Mouse (Mus musculus): ENCODE results near the gene Ceacam18. TPM values are rescaled to one million over a fixed set of nuclear protein-coding genes. Genes with fewer than 3 reads are reported as not detected.

The Ceacam18 gene
- polyA plus RNA-seq, 1 experiment = 0.13 TPM

DNA sequence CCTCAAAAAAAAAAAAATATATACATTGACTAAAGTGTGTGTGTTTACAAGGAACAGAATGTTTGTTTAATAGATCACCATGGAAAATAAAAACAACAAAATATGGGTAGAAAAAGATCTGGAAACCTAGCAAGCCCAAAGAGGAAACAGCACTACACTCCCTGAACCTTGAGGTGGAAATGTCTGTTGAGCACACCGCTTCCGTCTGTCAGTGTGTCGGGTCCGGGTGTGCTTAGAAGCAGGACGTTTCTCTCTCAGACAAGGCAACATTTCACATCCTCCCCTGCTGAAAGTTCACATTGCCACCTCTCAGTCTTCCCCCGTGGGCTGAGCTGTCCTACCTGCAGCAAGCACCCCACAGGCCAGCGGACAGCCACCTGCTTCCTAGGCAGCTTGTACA lies 11.6 kb upstream of the Ceacam18 start:
- no peak overlapping the region for H3K27ac ChIP-seq (ENCODE audit: insufficient read depth, low read length)
- TF ChIP-seq CTCF (IDR thresholded peaks at IDR 0.05; ENCODE audit: borderline replicate concordance, insufficient read depth, low read depth, low read length) (no peak), POLR2A (IDR thresholded peaks at IDR 0.05; ENCODE audit: borderline replicate concordance, insufficient read depth, low read length) (no peak)
- 84% methylated on average over 7 of the region's 7 CpGs for WGBS
- no peak for DNase-seq
- no peaks in the 10 kb centered on the region for H3K27me3 ChIP-seq (ENCODE audit: control insufficient read depth, insufficient read depth, low read length)
- no peaks in the 10 kb centered on the region for H3K4me1 ChIP-seq (ENCODE audit: control insufficient read depth, insufficient read depth, low read length)
- H3K4me3 ChIP-seq (replicated peaks; ENCODE audit: insufficient read depth, low read depth, low read length) = no peak overlapping the region

DNA sequence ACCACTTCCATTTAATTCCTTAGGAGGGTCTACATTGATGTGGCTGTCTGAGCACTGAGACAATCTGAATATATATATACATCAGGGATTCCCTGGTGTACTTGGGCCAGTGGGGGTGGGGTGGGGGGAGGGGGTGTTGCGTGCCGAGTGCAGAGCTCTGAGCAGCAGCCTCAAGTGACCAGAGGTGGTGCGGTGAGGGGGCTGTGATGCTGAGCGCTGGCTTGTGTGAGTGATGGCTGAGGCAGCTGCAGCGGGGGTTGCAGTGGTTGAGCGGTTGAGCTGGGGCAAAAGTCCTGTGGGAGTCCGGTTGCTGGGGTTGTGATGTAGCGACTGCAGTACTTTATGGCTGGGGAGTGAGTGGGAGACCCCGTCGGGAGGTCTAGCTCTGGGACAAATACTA lies 10.7 kb upstream of the Ceacam18 start:
- H3K4me3 ChIP-seq (replicated peaks; ENCODE audit: insufficient read depth, low read depth, low read length) = no peak overlapping the region
- WGBS = 10% methylated on average over 10 of the region's 10 CpGs
- no peaks in the 10 kb centered on the region for H3K27me3 ChIP-seq (ENCODE audit: control insufficient read depth, insufficient read depth, low read length)
- no peak for DNase-seq
- H3K4me1 ChIP-seq (ENCODE audit: control insufficient read depth, insufficient read depth, low read length) = no peaks in the 10 kb centered on the region
- no peak for TF ChIP-seq POLR2A (IDR thresholded peaks at IDR 0.05; ENCODE audit: borderline replicate concordance, insufficient read depth, low read length)
- no peak for TF ChIP-seq CTCF (IDR thresholded peaks at IDR 0.05; ENCODE audit: borderline replicate concordance, insufficient read depth, low read depth, low read length)
- no peak overlapping the region for H3K27ac ChIP-seq (ENCODE audit: insufficient read depth, low read length)

DNA sequence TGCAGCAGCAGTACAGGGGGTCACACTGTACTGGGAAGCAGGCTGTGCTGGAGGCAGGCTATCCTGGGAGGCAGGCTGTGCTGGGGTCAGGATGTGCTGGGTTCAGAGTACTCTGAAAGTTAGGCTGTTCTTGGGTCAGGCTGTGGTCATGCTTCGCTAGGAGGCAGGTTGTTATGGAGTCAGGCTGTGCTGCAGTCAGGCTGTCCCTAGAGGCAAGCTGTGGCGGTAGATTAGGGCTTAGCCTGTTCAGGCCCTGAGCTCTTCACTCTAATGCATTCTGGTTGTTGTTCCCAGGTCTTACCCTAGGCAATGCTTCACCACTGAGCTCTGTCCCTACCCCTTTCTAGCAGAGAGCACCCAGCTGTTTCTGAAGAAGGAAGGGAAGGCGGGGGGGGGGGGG lies 9.4 kb upstream of the Ceacam18 start:
- WGBS = 57% methylated on average over 3 of the region's 3 CpGs
- no peak for DNase-seq
- no peaks in the 10 kb centered on the region for H3K27me3 ChIP-seq (ENCODE audit: control insufficient read depth, insufficient read depth, low read length)
- TF ChIP-seq CTCF (IDR thresholded peaks at IDR 0.05; ENCODE audit: borderline replicate concordance, insufficient read depth, low read depth, low read length) (no peak), POLR2A (IDR thresholded peaks at IDR 0.05; ENCODE audit: borderline replicate concordance, insufficient read depth, low read length) (no peak)
- no peak overlapping the region for H3K27ac ChIP-seq (ENCODE audit: insufficient read depth, low read length)
- no peaks in the 10 kb centered on the region for H3K4me1 ChIP-seq (ENCODE audit: control insufficient read depth, insufficient read depth, low read length)
- no peak overlapping the region for H3K4me3 ChIP-seq (replicated peaks; ENCODE audit: insufficient read depth, low read depth, low read length)

DNA sequence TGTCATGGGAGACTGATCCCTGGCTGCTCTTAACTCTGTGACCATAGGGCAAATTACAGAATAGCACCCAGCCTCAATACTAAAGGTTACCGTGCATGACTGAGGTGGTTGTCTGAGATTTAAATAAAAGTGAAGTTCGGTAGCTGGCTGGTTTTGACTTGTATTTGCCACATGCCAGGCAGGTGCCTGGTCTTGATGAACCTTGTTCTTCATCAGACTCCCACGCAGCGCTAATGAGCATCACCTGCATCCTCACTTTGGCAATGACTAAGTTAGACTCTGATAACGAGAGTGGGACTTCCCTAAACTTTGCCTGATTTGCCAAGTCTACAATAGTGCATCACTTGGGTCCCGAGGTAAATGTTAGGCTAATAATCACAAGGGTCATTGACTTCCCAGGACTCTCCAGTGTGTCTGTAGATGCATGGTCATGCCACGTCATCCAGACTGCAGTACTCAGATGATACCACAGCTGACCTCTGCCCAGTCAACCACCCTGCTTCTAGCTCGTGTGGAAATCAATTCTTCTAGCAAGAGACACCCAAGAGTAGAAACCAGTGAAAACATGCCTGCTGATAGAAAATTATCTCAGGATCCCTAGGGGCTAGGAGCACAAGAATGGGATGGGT lies 8.6 kb upstream of the Ceacam18 start:
- no peaks in the 10 kb centered on the region for H3K4me1 ChIP-seq (ENCODE audit: control insufficient read depth, insufficient read depth, low read length)
- no peaks in the 10 kb centered on the region for H3K27me3 ChIP-seq (ENCODE audit: control insufficient read depth, insufficient read depth, low read length)
- DNase-seq = no peak
- WGBS = 82% methylated on average over 8 of the region's 8 CpGs
- no peak overlapping the region for H3K4me3 ChIP-seq (replicated peaks; ENCODE audit: insufficient read depth, low read depth, low read length)
- no peak for TF ChIP-seq CTCF (IDR thresholded peaks at IDR 0.05; ENCODE audit: borderline replicate concordance, insufficient read depth, low read depth, low read length)
- TF ChIP-seq POLR2A (IDR thresholded peaks at IDR 0.05; ENCODE audit: borderline replicate concordance, insufficient read depth, low read length) = no peak
- H3K27ac ChIP-seq (ENCODE audit: insufficient read depth, low read length) = no peak overlapping the region

DNA sequence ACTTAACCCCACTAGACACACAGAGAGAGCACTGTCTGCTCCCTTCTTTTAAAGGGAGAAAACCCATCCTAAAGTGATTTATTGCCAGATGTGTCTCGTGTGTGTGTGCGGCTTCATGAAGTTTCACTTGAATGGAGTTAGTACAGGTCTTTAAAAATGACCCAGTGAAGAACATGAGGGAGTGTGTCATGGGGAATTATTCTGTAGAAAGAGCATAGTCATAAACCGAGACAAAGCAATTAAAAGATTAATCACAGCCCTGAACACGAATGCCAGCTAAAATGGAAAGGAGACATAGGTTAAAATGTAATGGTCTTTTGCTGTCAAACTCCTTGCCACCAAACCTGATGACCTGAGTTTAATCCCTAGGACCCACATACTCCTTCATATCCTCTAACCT lies 567 bp upstream of the Ceacam18 start:
- TF ChIP-seq POLR2A (IDR thresholded peaks at IDR 0.05; ENCODE audit: borderline replicate concordance, insufficient read depth, low read length) (no peak), CTCF (IDR thresholded peaks at IDR 0.05; ENCODE audit: borderline replicate concordance, insufficient read depth, low read depth, low read length) (no peak)
- Histone ChIP-seq H3K4me1 (ENCODE audit: control insufficient read depth, insufficient read depth, low read length) (no peaks in the 10 kb centered on the region), H3K27me3 (ENCODE audit: control insufficient read depth, insufficient read depth, low read length) (no peaks in the 10 kb centered on the region), H3K4me3 (replicated peaks; ENCODE audit: insufficient read depth, low read depth, low read length) (no peak overlapping the region), H3K27ac (ENCODE audit: insufficient read depth, low read length) (no peak overlapping the region)
- no peak for DNase-seq
- 68% methylated on average over 4 of the region's 4 CpGs for WGBS

DNA sequence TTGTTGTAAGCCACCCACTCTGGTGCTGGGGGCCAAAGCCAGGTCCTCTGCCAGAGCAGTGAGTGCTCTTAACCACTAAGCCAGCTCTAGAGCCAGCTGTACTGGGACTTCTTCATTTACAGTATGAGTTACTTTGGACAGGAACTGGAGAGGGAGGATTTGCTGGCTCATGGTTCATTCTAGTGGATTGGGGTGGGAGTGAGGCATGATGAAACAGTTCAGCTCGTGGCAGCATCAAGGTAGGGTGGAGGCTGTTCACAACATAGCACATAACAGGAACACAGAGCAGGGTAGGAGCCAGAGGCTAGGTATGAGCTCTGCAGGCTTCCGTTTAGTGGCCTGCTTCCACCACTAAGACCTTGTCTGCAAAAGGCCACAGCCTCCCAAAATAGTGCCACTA lies 1.7 kb downstream of the Ceacam18 start:
- Histone ChIP-seq H3K4me3 (replicated peaks; ENCODE audit: insufficient read depth, low read depth, low read length) (no peak overlapping the region), H3K27ac (ENCODE audit: insufficient read depth, low read length) (no peak overlapping the region), H3K27me3 (ENCODE audit: control insufficient read depth, insufficient read depth, low read length) (no peaks in the 10 kb centered on the region), H3K4me1 (ENCODE audit: control insufficient read depth, insufficient read depth, low read length) (no peaks in the 10 kb centered on the region)
- no peak for DNase-seq
- 61% methylated on average over 2 of the region's 2 CpGs for WGBS
- TF ChIP-seq CTCF (IDR thresholded peaks at IDR 0.05; ENCODE audit: borderline replicate concordance, insufficient read depth, low read depth, low read length) (no peak), POLR2A (IDR thresholded peaks at IDR 0.05; ENCODE audit: borderline replicate concordance, insufficient read depth, low read length) (no peak)

DNA sequence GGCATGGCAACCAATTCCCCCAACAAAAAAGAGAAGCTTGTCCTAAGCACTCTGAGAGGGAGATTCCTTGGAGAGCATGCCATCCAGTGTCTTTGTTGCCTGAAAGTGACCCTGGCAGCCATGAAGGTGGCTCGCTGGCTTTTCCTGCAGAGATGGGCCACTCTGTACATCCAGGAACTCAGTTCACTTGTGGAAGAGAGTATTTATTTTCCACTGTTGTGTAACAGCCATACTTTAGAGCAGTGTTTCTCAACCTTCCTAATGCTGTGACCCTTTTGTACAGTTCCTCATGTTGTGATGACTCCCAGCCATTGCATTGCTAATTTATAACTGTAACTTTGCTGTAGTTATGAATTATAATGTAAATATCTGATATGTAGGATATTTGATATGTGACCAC lies 2.6 kb downstream of the Ceacam18 start:
- TF ChIP-seq CTCF (IDR thresholded peaks at IDR 0.05; ENCODE audit: borderline replicate concordance, insufficient read depth, low read depth, low read length) (no peak), POLR2A (IDR thresholded peaks at IDR 0.05; ENCODE audit: borderline replicate concordance, insufficient read depth, low read length) (no peak)
- Histone ChIP-seq H3K27me3 (ENCODE audit: control insufficient read depth, insufficient read depth, low read length) (no peaks in the 10 kb centered on the region), H3K4me1 (ENCODE audit: control insufficient read depth, insufficient read depth, low read length) (no peaks in the 10 kb centered on the region), H3K27ac (ENCODE audit: insufficient read depth, low read length) (no peak overlapping the region), H3K4me3 (replicated peaks; ENCODE audit: insufficient read depth, low read depth, low read length) (no peak overlapping the region)
- WGBS = 42% methylated on average over 1 of the region's 1 CpGs
- no peak for DNase-seq

DNA sequence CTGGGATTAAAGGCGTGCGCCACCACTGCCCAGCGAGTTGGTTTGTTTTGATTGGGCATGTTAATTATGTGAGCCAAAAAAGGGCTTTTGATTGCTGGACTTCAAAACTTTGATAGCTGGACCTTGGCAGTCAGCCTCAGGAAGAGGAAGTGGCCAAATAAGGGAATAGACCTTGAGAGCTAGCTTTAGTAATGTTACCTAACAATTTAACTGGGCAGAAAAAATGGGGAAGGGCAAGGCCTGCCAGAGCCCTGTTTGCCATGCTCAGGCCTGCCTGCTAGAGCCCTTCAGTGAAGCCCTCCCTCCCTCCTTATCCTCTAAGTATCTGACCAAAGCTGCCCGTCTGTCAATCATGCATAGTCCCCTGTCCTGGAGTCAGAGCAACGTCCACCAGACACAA lies 8.1 kb downstream of the Ceacam18 start:
- no peaks in the 10 kb centered on the region for H3K27me3 ChIP-seq (ENCODE audit: control insufficient read depth, insufficient read depth, low read length)
- 76% methylated on average over 5 of the region's 5 CpGs for WGBS
- no peak overlapping the region for H3K27ac ChIP-seq (ENCODE audit: insufficient read depth, low read length)
- H3K4me1 ChIP-seq (ENCODE audit: control insufficient read depth, insufficient read depth, low read length) = no peaks in the 10 kb centered on the region
- no peak for DNase-seq
- no peak overlapping the region for H3K4me3 ChIP-seq (replicated peaks; ENCODE audit: insufficient read depth, low read depth, low read length)
- TF ChIP-seq POLR2A (IDR thresholded peaks at IDR 0.05; ENCODE audit: borderline replicate concordance, insufficient read depth, low read length) = no peak
- no peak for TF ChIP-seq CTCF (IDR thresholded peaks at IDR 0.05; ENCODE audit: borderline replicate concordance, insufficient read depth, low read depth, low read length)

Measured in cerebellum, adult 2 months (tissue).